Mouse (Mus musculus): ENCODE data around the gene Itpr2. TPM values are rescaled to one million over a fixed set of nuclear protein-coding genes. Genes with fewer than 3 reads are reported as not detected.

Itpr2 gene
- polyA plus RNA-seq, 1 experiment from 2014 or later, result 49.4 TPM

- H3K9ac ChIP-seq (ENCODE audit: low read length), result no peak overlapping the region
- ATAC-seq (replicated peaks; ENCODE audit: extremely low read depth, insufficient read depth, low FRiP score), result no peak
Measured at GRCm38 (mm10) chr6:146258751-146259150, 243.3 kb downstream of the Itpr2 start.

GRCm38 (mm10) chr6:146258261-146258660, 243.8 kb downstream of the Itpr2 start:
- 94% methylated on average over 3 of the region's 3 CpGs for WGBS
- H3K9me3 ChIP-seq (replicated peaks; ENCODE audit: control insufficient read depth, low read length), result peaks cover 3% of the 10 kb centered on the region; the same call in 1 of the 2 replicates
- H3K9ac ChIP-seq (ENCODE audit: low read length), result no peak overlapping the region
- H3K27me3 ChIP-seq (ENCODE audit: control insufficient read depth, insufficient read depth, low read length), result no peaks in the 10 kb centered on the region
- no peak overlapping the region for H3K27ac ChIP-seq (ENCODE audit: low read length)
- no peak overlapping the region for H3K4me3 ChIP-seq (ENCODE audit: low read length)
- H3K4me2 ChIP-seq (ENCODE audit: low read depth, low read length), result no peak overlapping the region
- no peak for ATAC-seq (replicated peaks; ENCODE audit: extremely low read depth, insufficient read depth, low FRiP score)
- H3K4me1 ChIP-seq (ENCODE audit: control insufficient read depth, insufficient read depth, low read length), result 0 out of 2 replicates have a peak, but pooled peaks cover 2% of the 10 kb centered on the region
- peaks cover 7% of the 10 kb centered on the region; the same call in 1 of the 2 replicates for H3K36me3 ChIP-seq (ENCODE audit: control insufficient read depth, insufficient read depth)

More at GRCm38 (mm10) chr6:146258751-146259150, 243.3 kb downstream of the Itpr2 start:
- Histone ChIP-seq H3K9me3 (replicated peaks; ENCODE audit: control insufficient read depth, low read length) (peaks cover 3% of the 10 kb centered on the region; the same call in 1 of the 2 replicates), H3K36me3 (ENCODE audit: control insufficient read depth, insufficient read depth) (peaks cover 7% of the 10 kb centered on the region; the same call in 1 of the 2 replicates), H3K4me1 (ENCODE audit: control insufficient read depth, insufficient read depth, low read length) (0 out of 2 replicates have a peak, but pooled peaks cover 2% of the 10 kb centered on the region), H3K27ac (ENCODE audit: low read length) (no peak overlapping the region), H3K4me2 (ENCODE audit: low read depth, low read length) (no peak overlapping the region), H3K4me3 (ENCODE audit: low read length) (no peak overlapping the region), H3K27me3 (ENCODE audit: control insufficient read depth, insufficient read depth, low read length) (no peaks in the 10 kb centered on the region)
- 89% methylated on average over 5 of the region's 5 CpGs for WGBS

- Histone ChIP-seq H3K9me3 (replicated peaks; ENCODE audit: control insufficient read depth, low read length) (peaks cover 3% of the 10 kb centered on the region; the same call in 1 of the 2 replicates), H3K4me3 (ENCODE audit: low read length) (no peak overlapping the region), H3K4me2 (ENCODE audit: low read depth, low read length) (no peak overlapping the region), H3K27ac (ENCODE audit: low read length) (no peak overlapping the region), H3K36me3 (ENCODE audit: control insufficient read depth, insufficient read depth) (peaks cover 7% of the 10 kb centered on the region; the same call in 1 of the 2 replicates), H3K9ac (ENCODE audit: low read length) (no peak overlapping the region), H3K4me1 (ENCODE audit: control insufficient read depth, insufficient read depth, low read length) (0 out of 2 replicates have a peak, but pooled peaks cover 2% of the 10 kb centered on the region), H3K27me3 (ENCODE audit: control insufficient read depth, insufficient read depth, low read length) (no peaks in the 10 kb centered on the region)
- ATAC-seq (replicated peaks; ENCODE audit: extremely low read depth, insufficient read depth, low FRiP score), result no peak
- WGBS, result 84% methylated on average over 7 of the region's 7 CpGs
Measured at GRCm38 (mm10) chr6:146256947-146257670, 244.9 kb downstream of the Itpr2 start.

- H3K9ac ChIP-seq (ENCODE audit: low read length), result no peak overlapping the region
- WGBS, result 36% methylated on average over 2 of the region's 2 CpGs
- H3K27ac ChIP-seq (ENCODE audit: low read length), result 0 out of 2 replicates have a peak overlapping the region, but pooled peaks have one; percentile 16
- no peak for ATAC-seq (replicated peaks; ENCODE audit: extremely low read depth, insufficient read depth, low FRiP score)
- H3K36me3 ChIP-seq (ENCODE audit: control insufficient read depth, insufficient read depth), result peaks cover 7% of the 10 kb centered on the region; the same call in 1 of the 2 replicates
- H3K27me3 ChIP-seq (ENCODE audit: control insufficient read depth, insufficient read depth, low read length), result no peaks in the 10 kb centered on the region
- H3K9me3 ChIP-seq (replicated peaks; ENCODE audit: control insufficient read depth, low read length), result peaks cover 3% of the 10 kb centered on the region; the same call in 1 of the 2 replicates
- H3K4me1 ChIP-seq (ENCODE audit: control insufficient read depth, insufficient read depth, low read length), result 0 out of 2 replicates have a peak, but pooled peaks cover 2% of the 10 kb centered on the region
- no peak overlapping the region for H3K4me2 ChIP-seq (ENCODE audit: low read depth, low read length)
- no peak overlapping the region for H3K4me3 ChIP-seq (ENCODE audit: low read length)
Measured at GRCm38 (mm10) chr6:146256401-146256800, 245.6 kb downstream of the Itpr2 start.

- Histone ChIP-seq H3K4me1 (ENCODE audit: control insufficient read depth, insufficient read depth, low read length) (0 out of 2 replicates have a peak, but pooled peaks cover 2% of the 10 kb centered on the region), H3K27me3 (ENCODE audit: control insufficient read depth, insufficient read depth, low read length) (no peaks in the 10 kb centered on the region), H3K4me2 (ENCODE audit: low read depth, low read length) (no peak overlapping the region), H3K9ac (ENCODE audit: low read length) (no peak overlapping the region), H3K4me3 (ENCODE audit: low read length) (no peak overlapping the region), H3K27ac (ENCODE audit: low read length) (no peak overlapping the region), H3K36me3 (ENCODE audit: control insufficient read depth, insufficient read depth) (peaks cover 7% of the 10 kb centered on the region; the same call in 1 of the 2 replicates), H3K9me3 (replicated peaks; ENCODE audit: control insufficient read depth, low read length) (peaks cover 3% of the 10 kb centered on the region; the same call in 1 of the 2 replicates)
- WGBS, result 93% methylated on average over 6 of the region's 6 CpGs
- ATAC-seq (replicated peaks; ENCODE audit: extremely low read depth, insufficient read depth, low FRiP score), result no peak
Measured at GRCm38 (mm10) chr6:146255656-146256055, 246.4 kb downstream of the Itpr2 start.

- H3K9ac ChIP-seq (ENCODE audit: low read length), result no peak overlapping the region
- H3K4me2 ChIP-seq (ENCODE audit: low read depth, low read length), result no peak overlapping the region
- no peak for ATAC-seq (replicated peaks; ENCODE audit: extremely low read depth, insufficient read depth, low FRiP score)
- 0 out of 2 replicates have a peak, but pooled peaks cover 2% of the 10 kb centered on the region for H3K4me1 ChIP-seq (ENCODE audit: control insufficient read depth, insufficient read depth, low read length)
- H3K27me3 ChIP-seq (ENCODE audit: control insufficient read depth, insufficient read depth, low read length), result no peaks in the 10 kb centered on the region
- H3K4me3 ChIP-seq (ENCODE audit: low read length), result no peak overlapping the region
- peaks cover 3% of the 10 kb centered on the region; the same call in 1 of the 2 replicates for H3K9me3 ChIP-seq (replicated peaks; ENCODE audit: control insufficient read depth, low read length)
- peaks cover 7% of the 10 kb centered on the region; the same call in 1 of the 2 replicates for H3K36me3 ChIP-seq (ENCODE audit: control insufficient read depth, insufficient read depth)
- no peak overlapping the region for H3K27ac ChIP-seq (ENCODE audit: low read length)
- 87% methylated on average over 9 of the region's 9 CpGs for WGBS
Measured at GRCm38 (mm10) chr6:146254931-146255330, 247.1 kb downstream of the Itpr2 start.

- no peaks in the 10 kb centered on the region for H3K27me3 ChIP-seq (ENCODE audit: control insufficient read depth, insufficient read depth, low read length)
- WGBS, result 84% methylated on average over 3 of the region's 3 CpGs
- no peak for ATAC-seq (replicated peaks; ENCODE audit: extremely low read depth, insufficient read depth, low FRiP score)
- no peak overlapping the region for H3K4me2 ChIP-seq (ENCODE audit: low read depth, low read length)
- peaks cover 3% of the 10 kb centered on the region; the same call in 1 of the 2 replicates for H3K9me3 ChIP-seq (replicated peaks; ENCODE audit: control insufficient read depth, low read length)
- H3K27ac ChIP-seq (ENCODE audit: low read length), result no peak overlapping the region
- H3K9ac ChIP-seq (ENCODE audit: low read length), result no peak overlapping the region
- H3K4me1 ChIP-seq (ENCODE audit: control insufficient read depth, insufficient read depth, low read length), result peaks cover 3% of the 10 kb centered on the region
- H3K4me3 ChIP-seq (ENCODE audit: low read length), result no peak overlapping the region
- H3K36me3 ChIP-seq (ENCODE audit: control insufficient read depth, insufficient read depth), result peaks cover 7% of the 10 kb centered on the region; the same call in 1 of the 2 replicates
Measured at GRCm38 (mm10) chr6:146254216-146254820, 247.7 kb downstream of the Itpr2 start.

GRCm38 (mm10) chr6:146249096-146249495, 252.9 kb downstream of the Itpr2 start:
- Histone ChIP-seq H3K4me3 (ENCODE audit: low read length) (no peak overlapping the region), H3K9me3 (replicated peaks; ENCODE audit: control insufficient read depth, low read length) (0 out of 2 replicates have a peak, but pooled peaks cover 2% of the 10 kb centered on the region), H3K9ac (ENCODE audit: low read length) (no peak overlapping the region), H3K27ac (ENCODE audit: low read length) (no peak overlapping the region), H3K36me3 (ENCODE audit: control insufficient read depth, insufficient read depth) (peaks cover 3% of the 10 kb centered on the region; the same call in 1 of the 2 replicates), H3K4me2 (ENCODE audit: low read depth, low read length) (no peak overlapping the region), H3K4me1 (ENCODE audit: control insufficient read depth, insufficient read depth, low read length) (peaks cover 5% of the 10 kb centered on the region), H3K27me3 (ENCODE audit: control insufficient read depth, insufficient read depth, low read length) (no peaks in the 10 kb centered on the region)
- no peak for ATAC-seq (replicated peaks; ENCODE audit: extremely low read depth, insufficient read depth, low FRiP score)
- WGBS, result 68% methylated on average over 6 of the region's 6 CpGs
